Mouse (Mus musculus) B cell, adult (primary cell): ENCODE data around the gene L3mbtl2. TPM values are rescaled to one million over a fixed set of nuclear protein-coding genes. Genes with fewer than 3 reads are reported as not detected.

ENCODE experiments used
- total RNA-seq: library from RNA; stranded (reverse); gene quantifications from 4 replicates; pipeline ENCODE4 v1.2.4, GENCODE M21; 2023; ENCODE audit not compliant: inconsistent age

L3mbtl2 gene
- 37.6 to 54.5 TPM (median 41.1 TPM) in 4 replicates for total RNA-seq

DNA sequence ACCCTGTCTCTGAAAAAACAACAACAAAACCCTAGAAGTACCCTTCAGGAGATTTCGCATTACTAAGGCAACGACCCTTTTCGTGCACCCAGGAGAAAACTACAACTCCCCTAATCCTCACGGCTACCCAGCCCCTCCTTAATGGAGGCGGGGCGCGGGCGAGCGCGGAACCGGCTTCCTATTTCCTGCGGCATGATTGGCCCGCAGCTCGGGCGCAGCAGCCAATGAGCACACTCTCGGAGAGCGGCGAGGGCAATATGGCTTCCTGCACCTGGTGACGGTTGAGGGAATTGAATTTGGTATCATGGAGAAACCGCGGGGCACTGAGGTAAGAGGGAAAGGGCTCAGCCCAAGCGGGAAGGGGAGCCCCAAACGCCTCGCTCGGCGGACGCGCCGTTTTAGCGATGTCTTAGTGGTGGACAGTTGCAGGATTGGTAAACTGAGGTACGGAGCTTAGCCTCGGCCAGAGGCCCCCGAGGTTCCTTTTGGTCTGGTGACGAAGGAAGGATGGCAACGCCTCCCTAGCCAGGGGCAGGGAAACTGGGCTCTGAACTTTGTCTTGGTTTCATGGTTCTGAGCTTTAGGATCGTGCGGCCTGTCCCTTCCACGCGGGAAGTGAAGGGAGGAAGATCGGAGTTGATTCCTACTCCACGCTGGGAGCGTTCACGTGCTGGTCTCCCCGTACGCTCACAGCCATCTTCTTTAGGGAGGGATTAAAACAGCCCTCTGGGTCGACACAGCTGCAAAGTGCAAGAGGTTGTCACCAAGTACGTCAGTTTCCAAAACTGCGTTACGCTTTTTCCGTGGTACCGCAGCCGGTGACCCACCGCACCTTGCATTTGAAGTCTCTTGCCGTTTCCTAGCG is at the start of gene L3mbtl2:
Gene L3mbtl2 (plus strand): TSS at position 193 of the 865 bp plus-strand sequence.

DNA sequence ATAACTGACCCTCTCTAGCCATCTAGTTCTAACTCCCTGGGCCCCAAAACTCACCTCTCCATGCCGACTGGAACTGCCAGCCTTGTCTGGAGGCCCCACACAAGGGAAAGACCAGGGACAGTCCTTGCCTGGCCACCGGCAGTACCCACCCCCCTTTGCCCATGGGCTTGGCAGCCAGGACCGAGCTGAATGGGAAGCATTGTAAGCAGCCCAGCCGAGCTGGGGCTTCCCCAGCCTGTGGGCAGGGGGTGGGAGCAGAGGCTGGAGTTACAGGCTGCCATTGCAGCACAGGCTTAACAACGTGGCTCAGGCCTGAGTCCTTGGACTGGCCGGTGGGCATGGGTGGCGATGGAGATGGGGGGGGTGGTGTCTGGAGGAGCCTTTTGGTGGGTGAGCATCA is 33.5 kb downstream of the L3mbtl2 start, which contains the start of gene Chadl:
Gene Chadl (minus strand): TSS at position 113 of the 400 bp plus-strand sequence.

Other genes starting within 250 kb of the L3mbtl2 start
- gene Rbx1, start 197.6 kb upstream of the L3mbtl2 start, total RNA-seq: 91.6 to 111 TPM (median 100.0 TPM) in 4 replicates
- gene Ep300, start 78.5 kb upstream of the L3mbtl2 start, total RNA-seq: 185 to 201 TPM (median 193 TPM) in 4 replicates
- 0.67 TPM in 1 of 4 replicates, not detected in the others for gene Chadl, start 33.4 kb downstream of the L3mbtl2 start, total RNA-seq
- 36.7 to 41.9 TPM (median 39.4 TPM) in 4 replicates for gene Zc3h7b, start 81.2 kb downstream of the L3mbtl2 start, total RNA-seq
- gene Rangap1, start 81.6 kb downstream of the L3mbtl2 start, total RNA-seq: 64.2 to 74.4 TPM (median 67.9 TPM) in 4 replicates
- gene Tef, start 138.5 kb downstream of the L3mbtl2 start, total RNA-seq: 27.6 to 39.1 TPM (median 33.4 TPM) in 4 replicates
- 115 to 133 TPM (median 123 TPM) in 4 replicates for gene Tob2, start 194.9 kb downstream of the L3mbtl2 start, total RNA-seq
- 60.1 to 67.5 TPM (median 62.8 TPM) in 4 replicates for gene Phf5a, start 208.0 kb downstream of the L3mbtl2 start, total RNA-seq
- gene Aco2, start 208.4 kb downstream of the L3mbtl2 start, total RNA-seq: 141 to 151 TPM (median 145 TPM) in 4 replicates